Mouse (Mus musculus): ENCODE results near the gene Tmem221. TPM values are rescaled to one million over a fixed set of nuclear protein-coding genes. Genes with fewer than 3 reads are reported as not detected.

The Tmem221 gene
- polyA plus RNA-seq, 1 experiment from 2014 or later, result 19.1 TPM

DNA sequence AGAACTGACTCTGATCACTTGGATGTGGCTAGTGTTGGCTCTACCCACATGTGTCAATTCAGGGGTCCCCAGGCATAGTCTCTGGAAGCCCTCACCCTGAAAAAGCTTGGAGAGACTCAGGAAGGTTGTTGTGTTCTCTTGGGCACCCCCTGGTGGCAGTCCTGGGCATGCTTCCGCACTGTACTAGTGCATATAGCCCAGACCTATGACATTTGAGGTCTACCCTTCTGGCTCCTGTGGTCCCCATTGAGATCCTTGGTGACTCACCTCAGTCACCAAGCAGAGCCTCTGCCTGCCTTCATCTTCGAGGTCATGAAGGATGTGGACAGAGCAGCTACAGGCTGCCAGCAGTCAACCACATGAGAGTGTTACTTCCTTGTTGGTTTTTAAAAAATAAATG lies 28.2 kb upstream of the Tmem221 start:
- no peak overlapping the region for H3K9ac ChIP-seq (ENCODE audit: low read depth, low read length)
- H3K27me3 ChIP-seq (ENCODE audit: insufficient read depth, low read length), result no peaks in the 10 kb centered on the region
- no peaks in the 10 kb centered on the region for H3K4me1 ChIP-seq (replicated peaks; ENCODE audit: insufficient read depth, low read length)
- H3K9me3 ChIP-seq (replicated peaks; ENCODE audit: low read length), result no peaks in the 10 kb centered on the region
- no peak for ATAC-seq (replicated peaks; ENCODE audit: low FRiP score, low read depth)
- no peak overlapping the region for H3K4me2 ChIP-seq (ENCODE audit: low read length)
- peak; percentile 58 for DNase-seq (ENCODE audit: low spot score)
- H3K36me3 ChIP-seq (ENCODE audit: insufficient read depth, low read length), result peaks cover 15% of the 10 kb centered on the region; the same call in 1 of the 2 replicates
- H3K27ac ChIP-seq, result no peak overlapping the region
- peak; percentile 75 for TF ChIP-seq CTCF (IDR thresholded peaks at IDR 0.05; ENCODE audit: low read depth)
- 74% methylated on average over 2 of the region's 2 CpGs for WGBS
- no peak overlapping the region for H3K4me3 ChIP-seq (replicated peaks; ENCODE audit: low read depth, low read length)

DNA sequence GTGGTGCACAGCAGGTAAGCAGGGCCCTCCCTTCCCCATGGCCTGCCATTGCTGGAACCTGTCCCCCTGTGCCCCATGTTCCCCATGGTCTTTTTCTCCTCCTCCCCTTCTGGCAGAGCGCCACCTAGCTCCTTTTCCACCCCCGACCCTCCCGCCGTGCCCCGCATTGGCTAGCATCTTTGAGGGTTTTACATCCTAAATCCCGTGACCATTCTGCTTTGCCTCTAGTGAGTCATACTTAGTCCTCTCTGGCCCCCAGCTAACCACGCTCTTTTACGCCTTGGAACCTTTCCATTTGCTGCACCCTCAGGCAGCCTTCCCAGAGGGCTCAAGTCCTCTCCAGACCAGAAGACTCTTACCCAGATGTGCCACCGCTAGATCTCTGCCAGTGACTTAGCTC lies 21.5 kb upstream of the Tmem221 start:
- DNase-seq (ENCODE audit: low spot score) (no peak), ATAC-seq (replicated peaks; ENCODE audit: low FRiP score, low read depth) (no peak)
- Histone ChIP-seq H3K4me1 (replicated peaks; ENCODE audit: insufficient read depth, low read length) (no peaks in the 10 kb centered on the region), H3K27me3 (ENCODE audit: insufficient read depth, low read length) (no peaks in the 10 kb centered on the region), H3K9me3 (replicated peaks; ENCODE audit: low read length) (no peaks in the 10 kb centered on the region), H3K4me3 (replicated peaks; ENCODE audit: low read depth, low read length) (no peak overlapping the region), H3K4me2 (ENCODE audit: low read length) (no peak overlapping the region), H3K36me3 (ENCODE audit: insufficient read depth, low read length) (peaks cover 12% of the 10 kb centered on the region; the same call in 1 of the 2 replicates), H3K9ac (ENCODE audit: low read depth, low read length) (no peak overlapping the region), H3K27ac (no peak overlapping the region)
- WGBS, result 65% methylated on average over 9 of the region's 9 CpGs
- no peak for TF ChIP-seq CTCF (IDR thresholded peaks at IDR 0.05; ENCODE audit: low read depth)

GRCm38 (mm10) chr8:71579476-71579875 lies 20.8 kb upstream of the Tmem221 start:
- TF ChIP-seq CTCF (IDR thresholded peaks at IDR 0.05; ENCODE audit: low read depth), result no peak
- no peak for ATAC-seq (replicated peaks; ENCODE audit: low FRiP score, low read depth)
- Histone ChIP-seq H3K4me2 (ENCODE audit: low read length) (no peak overlapping the region), H3K9ac (ENCODE audit: low read depth, low read length) (no peak overlapping the region), H3K27ac (no peak overlapping the region), H3K4me3 (replicated peaks; ENCODE audit: low read depth, low read length) (no peak overlapping the region), H3K9me3 (replicated peaks; ENCODE audit: low read length) (no peaks in the 10 kb centered on the region), H3K36me3 (ENCODE audit: insufficient read depth, low read length) (peaks cover 5% of the 10 kb centered on the region; the same call in 1 of the 2 replicates), H3K4me1 (replicated peaks; ENCODE audit: insufficient read depth, low read length) (no peaks in the 10 kb centered on the region), H3K27me3 (ENCODE audit: insufficient read depth, low read length) (no peaks in the 10 kb centered on the region)
- 91% methylated on average over 14 of the region's 14 CpGs for WGBS
- DNase-seq (ENCODE audit: low spot score), result no peak

- ATAC-seq (replicated peaks; ENCODE audit: low FRiP score, low read depth), result no peak
Observed at GRCm38 (mm10) chr8:71579009-71579408, 20.3 kb upstream of the Tmem221 start.

GRCm38 (mm10) chr8:71577856-71578387 lies 19.3 kb upstream of the Tmem221 start:
- Histone ChIP-seq H3K9ac (ENCODE audit: low read depth, low read length) (no peak overlapping the region), H3K27me3 (ENCODE audit: insufficient read depth, low read length) (no peaks in the 10 kb centered on the region), H3K4me1 (replicated peaks; ENCODE audit: insufficient read depth, low read length) (no peaks in the 10 kb centered on the region), H3K27ac (no peak overlapping the region), H3K36me3 (ENCODE audit: insufficient read depth, low read length) (no peaks in the 10 kb centered on the region), H3K4me2 (ENCODE audit: low read length) (no peak overlapping the region), H3K4me3 (replicated peaks; ENCODE audit: low read depth, low read length) (no peak overlapping the region), H3K9me3 (replicated peaks; ENCODE audit: low read length) (no peaks in the 10 kb centered on the region)
- no peak for ATAC-seq (replicated peaks; ENCODE audit: low FRiP score, low read depth)
- 68% methylated on average over 4 of the region's 4 CpGs for WGBS
- TF ChIP-seq CTCF (IDR thresholded peaks at IDR 0.05; ENCODE audit: low read depth), result no peak
- no peak for DNase-seq (ENCODE audit: low spot score)

More at GRCm38 (mm10) chr8:71579009-71579408, 20.3 kb upstream of the Tmem221 start:
- Histone ChIP-seq H3K9me3 (replicated peaks; ENCODE audit: low read length) (no peaks in the 10 kb centered on the region), H3K4me2 (ENCODE audit: low read length) (no peak overlapping the region), H3K27ac (no peak overlapping the region), H3K4me3 (replicated peaks; ENCODE audit: low read depth, low read length) (no peak overlapping the region), H3K4me1 (replicated peaks; ENCODE audit: insufficient read depth, low read length) (no peaks in the 10 kb centered on the region), H3K36me3 (ENCODE audit: insufficient read depth, low read length) (peaks cover under 1% of the 10 kb centered on the region; the same call in 1 of the 2 replicates), H3K27me3 (ENCODE audit: insufficient read depth, low read length) (no peaks in the 10 kb centered on the region), H3K9ac (ENCODE audit: low read depth, low read length) (no peak overlapping the region)
- DNase-seq (ENCODE audit: low spot score), result no peak
- 46% methylated on average over 1 of the region's 1 CpGs for WGBS
- no peak for TF ChIP-seq CTCF (IDR thresholded peaks at IDR 0.05; ENCODE audit: low read depth)

DNA sequence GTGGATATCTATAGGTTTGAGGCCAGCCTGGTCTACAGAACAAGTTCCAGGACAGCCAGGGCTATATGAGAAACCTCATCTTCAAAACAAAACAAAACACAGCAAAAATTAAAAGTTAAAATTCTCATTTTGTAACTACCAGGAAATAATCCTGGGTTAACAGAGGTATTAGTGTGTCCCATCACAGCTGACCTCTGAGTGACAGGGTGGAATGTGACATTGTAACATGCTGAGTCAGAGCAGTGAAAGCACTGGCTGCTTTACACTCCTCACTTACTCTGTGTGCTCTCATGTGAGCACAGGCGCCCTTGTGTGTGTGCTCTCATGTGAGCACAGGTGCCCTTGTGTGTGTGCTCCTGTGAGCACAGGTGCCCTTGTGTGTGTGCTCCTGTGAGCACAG lies 16.3 kb upstream of the Tmem221 start:
- ATAC-seq (replicated peaks; ENCODE audit: low FRiP score, low read depth) (no peak), DNase-seq (ENCODE audit: low spot score) (no peak)
- H3K27ac ChIP-seq, result no peak overlapping the region
- H3K4me2 ChIP-seq (ENCODE audit: low read length), result no peak overlapping the region
- H3K9ac ChIP-seq (ENCODE audit: low read depth, low read length), result no peak overlapping the region
- WGBS, result 50% methylated on average over 1 of the region's 1 CpGs
- no peak overlapping the region for H3K4me3 ChIP-seq (replicated peaks; ENCODE audit: low read depth, low read length)
- no peaks in the 10 kb centered on the region for H3K27me3 ChIP-seq (ENCODE audit: insufficient read depth, low read length)
- TF ChIP-seq CTCF (IDR thresholded peaks at IDR 0.05; ENCODE audit: low read depth), result no peak
- H3K4me1 ChIP-seq (replicated peaks; ENCODE audit: insufficient read depth, low read length), result no peaks in the 10 kb centered on the region; the same call in 1 of the 2 replicates
- no peaks in the 10 kb centered on the region for H3K36me3 ChIP-seq (ENCODE audit: insufficient read depth, low read length)
- no peaks in the 10 kb centered on the region for H3K9me3 ChIP-seq (replicated peaks; ENCODE audit: low read length)

DNA sequence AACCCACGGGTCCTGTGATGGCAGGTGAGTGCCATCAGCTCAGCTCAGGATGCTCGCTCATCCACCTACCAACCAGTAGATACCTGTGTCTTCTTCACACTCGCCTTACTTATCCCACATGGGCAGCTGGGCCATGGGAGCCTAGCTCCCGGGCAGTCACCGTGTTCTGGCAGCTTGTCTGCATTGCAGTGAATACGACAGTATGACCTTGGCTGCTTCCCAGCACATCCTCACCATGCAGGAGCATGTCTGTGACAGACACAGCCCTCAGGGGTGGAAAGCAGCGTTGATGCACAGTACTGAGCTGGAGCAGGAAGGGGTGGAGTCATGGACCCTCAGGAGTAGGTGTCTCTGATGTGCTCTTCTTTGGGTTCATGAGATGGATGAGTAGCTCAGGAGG lies 15.8 kb upstream of the Tmem221 start:
- no peak overlapping the region for H3K4me3 ChIP-seq (replicated peaks; ENCODE audit: low read depth, low read length)
- WGBS, result 79% methylated on average over 7 of the region's 7 CpGs
- no peak overlapping the region for H3K9ac ChIP-seq (ENCODE audit: low read depth, low read length)
- H3K4me1 ChIP-seq (replicated peaks; ENCODE audit: insufficient read depth, low read length), result no peaks in the 10 kb centered on the region; the same call in 1 of the 2 replicates
- no peak for ATAC-seq (replicated peaks; ENCODE audit: low FRiP score, low read depth)
- H3K4me2 ChIP-seq (ENCODE audit: low read length), result no peak overlapping the region
- no peak overlapping the region for H3K27ac ChIP-seq
- H3K36me3 ChIP-seq (ENCODE audit: insufficient read depth, low read length), result no peaks in the 10 kb centered on the region
- no peaks in the 10 kb centered on the region for H3K27me3 ChIP-seq (ENCODE audit: insufficient read depth, low read length)
- TF ChIP-seq CTCF (IDR thresholded peaks at IDR 0.05; ENCODE audit: low read depth), result no peak
- no peaks in the 10 kb centered on the region for H3K9me3 ChIP-seq (replicated peaks; ENCODE audit: low read length)
- DNase-seq (ENCODE audit: low spot score), result no peak

Data from kidney, postnatal 0 days (tissue).